Mouse (Mus musculus) erythroid progenitor cell, adult 5-6 weeks (primary cell): ENCODE data around the gene Dhrs13. TPM values are rescaled to one million over a fixed set of nuclear protein-coding genes. Genes with fewer than 3 reads are reported as not detected.

ENCODE experiments used
- ATAC-seq: replicated peaks from 2 replicates; pipeline ENCODE4 v1.8.0; 2016; ENCODE audit warnings: moderate number of reproducible peaks, mild to moderate bottlenecking, moderate TSS enrichment, inconsistent platforms; ENCODE audit not compliant: poor library complexity, low FRiP score, severe bottlenecking
- total RNA-seq, 2 experiments: library from RNA; stranded (forward) in 1 of 2; stranded (reverse) in 1 of 2; fragments of 150-400 nt in 1 of 2; fragments of 186-747, 209-891 nt in 1 of 2; gene quantifications; 2 replicates each; pipeline versions ENCODE4 v1.2.3 to v1.2.4; 2015 to 2017; ENCODE audit warnings: low replicate concordance in 2 of 2

The Dhrs13 gene
- total RNA-seq (2015; ENCODE audit: low replicate concordance) (10.1 and 10.8 TPM in 2 replicates), total RNA-seq (2017; ENCODE audit: low replicate concordance) (7.1 and 10.8 TPM in 2 replicates)

- peak; percentile 95 for ATAC-seq
These were observed at the start of gene Dhrs13 for GRCm38 (mm10) chr11:78031947-78032808. Gene Dhrs13 (plus strand): TSS chr11:78032280.

- peak; percentile 81 for ATAC-seq
These were observed 49.6 kb upstream of the Dhrs13 start, which contains the start of gene Phf12 for GRCm38 (mm10) chr11:77982441-77982905. Gene Phf12 (plus strand): TSS chr11:77982754.

- no peak for ATAC-seq
These were observed 48.7 kb upstream of the Dhrs13 start for GRCm38 (mm10) chr11:77983191-77983936.

GRCm38 (mm10) chr11:77983937-77984835 is 47.9 kb upstream of the Dhrs13 start:
- peak; percentile 50 for ATAC-seq

- no peak for ATAC-seq
These were observed 47.2 kb upstream of the Dhrs13 start for GRCm38 (mm10) chr11:77984836-77985231.

- ATAC-seq: no peak
These were observed 46.5 kb upstream of the Dhrs13 start for GRCm38 (mm10) chr11:77985541-77986065.

- no peak for ATAC-seq
These were observed 42.9 kb upstream of the Dhrs13 start for GRCm38 (mm10) chr11:77989071-77989690.

GRCm38 (mm10) chr11:77995556-77995955 is 36.5 kb upstream of the Dhrs13 start:
- no peak for ATAC-seq

GRCm38 (mm10) chr11:78006446-78006845 is 25.6 kb upstream of the Dhrs13 start:
- ATAC-seq: no peak

- ATAC-seq: peak; percentile 71
These were observed 12.4 kb upstream of the Dhrs13 start for GRCm38 (mm10) chr11:78019676-78020075.

- peak; percentile 56; the same call in 1 of the 2 replicates for ATAC-seq
These were observed 8.5 kb upstream of the Dhrs13 start for GRCm38 (mm10) chr11:78023607-78024006.

- no peak for ATAC-seq
These were observed 2.8 kb upstream of the Dhrs13 start for GRCm38 (mm10) chr11:78029240-78029639.

GRCm38 (mm10) chr11:78030600-78030999 is 1.5 kb upstream of the Dhrs13 start:
- ATAC-seq: no peak

- peak; percentile 5; the same call in 1 of the 2 replicates for ATAC-seq
These were observed 691 bp upstream of the Dhrs13 start for GRCm38 (mm10) chr11:78031389-78031788.

- no peak for ATAC-seq
These were observed 722 bp downstream of the Dhrs13 start for GRCm38 (mm10) chr11:78032809-78033195.

GRCm38 (mm10) chr11:78033931-78034617 is 2.0 kb downstream of the Dhrs13 start:
- no peak for ATAC-seq

GRCm38 (mm10) chr11:78036791-78037190 is 4.7 kb downstream of the Dhrs13 start:
- no peak for ATAC-seq
